Mouse (Mus musculus) brain, embryonic 14.5 days (tissue): ENCODE results near the gene Pde8a.

Source experiments
- CTCF ChIP-seq: fragments of 200-500 bp; IDR thresholded peaks from 2 replicates; pipeline ENCODE4 v1.5.1; 2012; ENCODE audit warnings: inconsistent platforms, mild to moderate bottlenecking, moderate library complexity, borderline replicate concordance; ENCODE audit not compliant: insufficient read depth, insufficient read length; ENCODE audit errors: extremely low read depth
- POLR2A ChIP-seq: fragments of 200-500 bp; IDR thresholded peaks from 2 replicates; pipeline ENCODE4 v1.6.1; 2012; ENCODE audit warnings: mild to moderate bottlenecking, inconsistent platforms, borderline replicate concordance; ENCODE audit not compliant: poor library complexity, insufficient read depth, insufficient read length, severe bottlenecking; ENCODE audit errors: extremely low read depth

- no peak for TF ChIP-seq CTCF
- no peak for TF ChIP-seq POLR2A
These were observed 42.1 kb downstream of the Pde8a start for GRCm38 (mm10) chr7:81255456-81255855.
